Mouse (Mus musculus) cerebellum, adult 2 months (tissue): Measurements from ENCODE around the gene Gm21985.

ENCODE experiments used
- CTCF ChIP-seq: fragments of 200-500 bp; IDR thresholded peaks from 2 replicates; pipeline ENCODE4 v1.5.1; 2011; ENCODE audit warnings: low read depth, mild to moderate bottlenecking, control low read depth, low read length, moderate library complexity, borderline replicate concordance; ENCODE audit not compliant: insufficient read depth
- POLR2A ChIP-seq: fragments of 200-500 bp; IDR thresholded peaks from 2 replicates; pipeline ENCODE4 v1.6.1; 2011; ENCODE audit warnings: low read length, control low read depth, borderline replicate concordance; ENCODE audit not compliant: insufficient read depth

DNA sequence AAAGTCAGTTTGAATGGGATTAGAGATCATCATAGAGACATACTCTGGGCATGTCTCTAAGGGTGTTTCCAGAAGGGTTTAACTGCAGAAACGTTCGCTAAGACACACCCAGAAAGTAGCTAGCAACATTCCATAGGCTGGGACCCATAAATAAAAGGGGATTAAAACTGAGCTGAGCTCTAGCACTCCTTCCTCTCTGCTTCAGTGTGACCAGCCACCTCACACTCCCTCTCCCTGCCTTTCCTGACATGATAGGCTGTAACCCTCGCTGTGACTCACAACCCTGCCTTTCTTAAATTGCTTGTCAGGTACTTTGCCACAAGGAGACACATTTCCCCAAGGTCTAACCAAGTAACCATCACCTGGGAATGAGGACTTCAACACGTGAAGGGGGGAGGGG is 28.1 kb upstream of the Gm21985 start:
- TF ChIP-seq POLR2A (no peak), CTCF (no peak)
